Mouse (Mus musculus) embryonic fibroblast, embryonic 13.5 days (primary cell): ENCODE data around the gene Peg12.

Experiments
- CTCF ChIP-seq: IDR thresholded peaks from 2 replicates; pipeline ENCODE4 v1.5.1; 2011; ENCODE audit warnings: mild to moderate bottlenecking, control low read depth, low read length, moderate library complexity, borderline replicate concordance; ENCODE audit not compliant: insufficient read depth
- POLR2A ChIP-seq: IDR thresholded peaks from 2 replicates; pipeline ENCODE4 v1.6.1; 2011; ENCODE audit warnings: low read depth, mild to moderate bottlenecking, control low read depth, low read length, moderate library complexity

- TF ChIP-seq POLR2A (no peak), CTCF (no peak)
Measured at GRCm38 (mm10) chr7:62452353-62452752, 12.0 kb downstream of the Peg12 start.
